ENCODE assay signal across 8 mouse cellular contexts in genomic region chr14:13236929-13237328, GRCm38 (mm10). TPM values are rescaled to one million over a fixed set of nuclear protein-coding genes. Genes with fewer than 3 reads are reported as not detected.
DNase-seq lines count a peak whose midpoint lies in the region; ATAC-seq lines count a peak whose summit lies in the region.

No protein-coding gene starts in this region.

- H3K9me3 ChIP-seq in hindbrain, embryonic 14.5 days (ENCODE audit: control insufficient read depth, low read length) = no peaks in the 10 kb centered on the region
- H3K9me3 ChIP-seq in hindbrain, embryonic 12.5 days (replicated peaks) = no peaks in the 10 kb centered on the region

- WGBS in hindbrain, embryonic 14.5 days = 27% methylated on average over 1 of the region's 1 CpGs
- 15% methylated on average over 1 of the region's 1 CpGs for WGBS in hindbrain, embryonic 12.5 days
- WGBS in large intestine, adult 2 months = 14% methylated on average over 1 of the region's 1 CpGs

- H3K4me1 ChIP-seq in hindbrain, embryonic 14.5 days (replicated peaks; ENCODE audit: control insufficient read depth, insufficient read depth, low read length) = no peaks in the 10 kb centered on the region
- H3K4me1 ChIP-seq in hindbrain, embryonic 12.5 days = no peaks in the 10 kb centered on the region

- no peak overlapping the region for H3K9ac ChIP-seq in hindbrain, embryonic 14.5 days
- no peak overlapping the region for H3K9ac ChIP-seq in hindbrain, embryonic 12.5 days

- no peak overlapping the region for H3K4me3 ChIP-seq in hindbrain, embryonic 14.5 days (replicated peaks; ENCODE audit: low read length)
- H3K4me3 ChIP-seq in hindbrain, embryonic 12.5 days = no peak overlapping the region

- DNase-seq in hindbrain, embryonic 14.5 days (ENCODE audit: low spot score) = peak; percentile 87
- peak; percentile 21 for DNase-seq in right cerebral cortex, adult 18-20 months
- DNase-seq in right cerebral cortex, postnatal 25 days = no peak
- DNase-seq in cerebellum, adult 18-20 months = peak; percentile 22 to 46
- DNase-seq in large intestine, adult 2 months (ENCODE audit: low read depth, low spot score) = peak; percentile 3
- no peak for DNase-seq in ovary, postnatal 36 days (ENCODE audit: low spot score)

- no peak overlapping the region for H3K27ac ChIP-seq in hindbrain, embryonic 14.5 days
- H3K27ac ChIP-seq in hindbrain, embryonic 12.5 days = no peak overlapping the region

- H3K4me2 ChIP-seq in hindbrain, embryonic 14.5 days (replicated peaks) = no peak overlapping the region
- no peak overlapping the region for H3K4me2 ChIP-seq in hindbrain, embryonic 12.5 days (replicated peaks)

- no peaks in the 10 kb centered on the region for H3K27me3 ChIP-seq in hindbrain, embryonic 14.5 days (ENCODE audit: control insufficient read depth, insufficient read depth, low read length)
- H3K27me3 ChIP-seq in hindbrain, embryonic 12.5 days = no peaks in the 10 kb centered on the region

- no peaks in the 10 kb centered on the region for H3K36me3 ChIP-seq in hindbrain, embryonic 14.5 days (replicated peaks; ENCODE audit: control insufficient read depth, insufficient read depth)
- no peaks in the 10 kb centered on the region for H3K36me3 ChIP-seq in hindbrain, embryonic 12.5 days

- no peak for ATAC-seq in hindbrain, embryonic 14.5 days (ENCODE audit: low FRiP score)
- no peak for ATAC-seq in hindbrain, embryonic 12.5 days (ENCODE audit: low FRiP score)
- ATAC-seq in erythroblast, adult 5-6 weeks (replicated peaks; ENCODE audit: low FRiP score, poor library complexity, severe bottlenecking) = no peak

RNA-seq across cellular contexts. Expression of gene Synpr, which starts 47.7 kb away (rescaled TPM):
- polyA plus RNA-seq in hindbrain, embryonic 14.5 days (2014; fragmentation: Nextera tagmentation; extraction: Ambion mirVana) = 52.7 and 64.2 TPM in 2 replicates
- 22.5 and 27.2 TPM in 2 replicates for polyA plus RNA-seq in hindbrain, embryonic 12.5 days (2016; fragmentation: Nextera tagmentation; extraction: Ambion mirVana)
- 0.24 TPM in 1 of 2 replicates, not detected in the other for polyA plus RNA-seq in large intestine, adult 2 months (2012; rRNA removed)
- total RNA-seq in erythroblast, adult 5-6 weeks (2015; ENCODE audit: low replicate concordance) = not detected in 2 replicates
- not detected in 2 replicates for total RNA-seq in erythroblast, adult 5-6 weeks (2017; ENCODE audit: low replicate concordance)

Comparison
In these comparisons a context has a peak if more than half of its experiments do, and no peak if none do; other contexts are left out.
1. DNase-seq: peak in hindbrain, embryonic 14.5 days (single experiment), right cerebral cortex, adult 18-20 months (single experiment), cerebellum, adult 18-20 months (2 of 2) and large intestine, adult 2 months (single experiment); none in right cerebral cortex, postnatal 25 days (single experiment) and ovary, postnatal 36 days (single experiment).
2. RNA of gene Synpr, which starts 47.7 kb away (polyA plus RNA-seq): 52.7 to 64.2 TPM in hindbrain, embryonic 14.5 days and 22.5 to 27.2 TPM in hindbrain, embryonic 12.5 days; 0.24 TPM in large intestine, adult 2 months; every median in the first group is over 10 times any median in the second.